Mouse (Mus musculus) liver, embryonic 14.5 days (tissue): ENCODE data around the gene Gm13279.
"Not testable (repeated sequence)": the region's sequence is repeated elsewhere in the genome, so short reads cannot be mapped to it uniquely, and the experiment has no call there.

Experiments
- CTCF ChIP-seq: IDR thresholded peaks from 2 replicates; pipeline ENCODE4 v1.5.1; 2016; ENCODE audit warnings: antibody characterized with exemption, low read depth, control low read depth
- EP300 ChIP-seq: IDR thresholded peaks from 2 replicates; pipeline ENCODE4 v1.6.1; 2016; ENCODE audit warnings: antibody characterized with exemption, low read depth

DNA sequence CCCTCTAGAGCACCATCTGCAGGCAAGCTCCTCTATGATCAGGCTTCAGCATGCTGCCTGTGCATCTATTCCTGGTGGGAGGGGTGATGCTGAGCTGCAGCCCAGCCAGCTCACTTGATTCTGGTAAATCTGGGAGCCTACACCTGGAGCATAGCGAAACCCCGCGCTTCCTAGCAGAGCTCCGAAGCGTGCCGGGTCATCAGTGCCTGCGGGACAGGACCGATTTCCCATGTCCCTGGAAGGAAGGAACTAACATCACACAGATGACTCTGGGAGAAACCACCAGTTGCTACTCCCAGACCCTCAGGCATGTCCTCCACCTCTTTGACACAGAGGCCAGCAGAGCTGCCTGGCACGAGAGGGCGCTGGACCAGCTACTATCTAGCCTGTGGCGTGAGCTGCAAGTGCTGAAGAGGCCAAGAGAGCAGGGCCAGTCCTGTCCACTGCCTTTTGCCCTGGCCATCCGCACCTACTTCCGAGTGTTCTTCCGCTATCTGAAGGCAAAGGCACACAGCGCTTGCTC is 42.3 kb upstream of the Gm13279 start, which contains the start of gene Gm13271:
- peak; percentile 19; the same call in 1 of the 2 replicates for TF ChIP-seq CTCF
- not testable (repeated sequence) for TF ChIP-seq EP300
